Mouse (Mus musculus) CH12.LX (cell line): ENCODE measurements around the gene Ncan. TPM values are rescaled to one million over a fixed set of nuclear protein-coding genes. Genes with fewer than 3 reads are reported as not detected.

ENCODE experiments used
- DNase-seq: peaks from one replicate; pipeline ENCODE4 v3.0.0-alpha.2; 2013; ENCODE audit errors: extremely low read depth
- H3K27ac ChIP-seq: 2 replicates; pipeline ENCODE4 v1.5.1; 2012; ENCODE audit warnings: low read depth, mild to moderate bottlenecking, control low read depth, moderate library complexity; ENCODE audit not compliant: insufficient read depth
- H3K27me3 ChIP-seq: replicated peaks from 2 replicates; pipeline ENCODE3; 2012; ENCODE audit warnings: inconsistent platforms
- H3K36me3 ChIP-seq, 2 experiments: replicated peaks in 1 of 2; 2 replicates each; pipeline versions ENCODE3 to v1.6.1; 2012; ENCODE audit warnings: inconsistent platforms in 1 of 2, low read length in 1 of 2, mild to moderate bottlenecking in 1 of 2, mixed read lengths in 1 of 2, moderate library complexity in 1 of 2; ENCODE audit not compliant: control insufficient read depth in 1 of 2, insufficient read depth in 1 of 2
- H3K4me1 ChIP-seq, 2 experiments: 2 replicates each; pipeline ENCODE4 v1.6.1; 2012; ENCODE audit warnings: inconsistent platforms in 1 of 2, moderate library complexity in 1 of 2; ENCODE audit not compliant: insufficient read depth in 2 of 2, control insufficient read depth in 1 of 2
- H3K4me2 ChIP-seq: 2 replicates; pipeline ENCODE4 v1.6.1; 2012; ENCODE audit warnings: low read depth, mild to moderate bottlenecking, control low read depth; ENCODE audit not compliant: poor library complexity, insufficient read depth, severe bottlenecking
- H3K4me3 ChIP-seq, 3 experiments: fragments of 150-350 bp in 1 of 3; sonication (generic) in 1 of 3; replicated peaks in 1 of 3; 2 replicates each; pipeline versions ENCODE3 to v1.5.1; 2011 to 2012; ENCODE audit warnings: low read depth in 2 of 3, low read length in 2 of 3, mild to moderate bottlenecking in 2 of 3, moderate library complexity in 2 of 3, control low read depth in 1 of 3, improper control_type of control experiment in 1 of 3, inconsistent platforms in 1 of 3, mixed read lengths in 1 of 3; ENCODE audit not compliant: poor library complexity in 1 of 3
- H3K79me2 ChIP-seq: replicated peaks from 2 replicates; pipeline ENCODE4 v1.6.1; 2012; ENCODE audit warnings: mild to moderate bottlenecking, moderate library complexity; ENCODE audit not compliant: control insufficient read depth, poor library complexity, insufficient read depth, severe bottlenecking; ENCODE audit errors: extremely low read depth
- H3K9ac ChIP-seq: 2 replicates; pipeline ENCODE4 v1.6.1; 2012; ENCODE audit warnings: low read depth, mild to moderate bottlenecking, control low read depth, moderate library complexity; ENCODE audit not compliant: insufficient read depth
- H3K9me3 ChIP-seq: replicated peaks from 2 replicates; pipeline ENCODE3; 2012; ENCODE audit warnings: low read length, inconsistent platforms, mixed read lengths
- BHLHE40 ChIP-seq: IDR thresholded peaks from 2 replicates; pipeline ENCODE4 v1.6.1; 2011; ENCODE audit warnings: mild to moderate bottlenecking, low read depth, low read length, improper control_type of control experiment
- CHD1 ChIP-seq: IDR thresholded peaks from 2 replicates; pipeline ENCODE4 v1.6.1; 2012; ENCODE audit warnings: low read depth, low read length, improper control_type of control experiment, inconsistent platforms
- CHD2 ChIP-seq: IDR thresholded peaks from 2 replicates; pipeline ENCODE4 v1.6.1; 2011; ENCODE audit warnings: low read length, improper control_type of control experiment
- CTCF ChIP-seq, 2 experiments: IDR thresholded peaks in 1 of 2; conservative IDR thresholded peaks in 1 of 2; 2 replicates each; pipeline ENCODE4 v1.5.1; 2011 to 2012; ENCODE audit warnings: low read depth in 2 of 2, low read length in 2 of 2, improper control_type of control experiment in 1 of 2, inconsistent platforms in 1 of 2, mild to moderate bottlenecking in 1 of 2, moderate library complexity in 1 of 2
- E2F4 ChIP-seq: IDR thresholded peaks from 2 replicates; pipeline ENCODE4 v1.6.1; 2011; ENCODE audit warnings: low read depth, low read length, improper control_type of control experiment; ENCODE audit not compliant: insufficient replicate concordance
- EP300 ChIP-seq: IDR thresholded peaks from 2 replicates; pipeline ENCODE4 v1.6.1; 2011; ENCODE audit warnings: low read length, improper control_type of control experiment
- ETS1 ChIP-seq: conservative IDR thresholded peaks from 2 replicates; pipeline ENCODE4 v1.6.1; 2012; ENCODE audit warnings: low read depth, mild to moderate bottlenecking, inconsistent platforms, low read length, improper control_type of control experiment, moderate library complexity
- GABPA ChIP-seq: IDR thresholded peaks from 2 replicates; pipeline ENCODE4 v1.6.1; 2012; ENCODE audit warnings: low read depth, low read length, improper control_type of control experiment, inconsistent platforms; ENCODE audit not compliant: insufficient replicate concordance
- IRF4 ChIP-seq: IDR thresholded peaks from 2 replicates; pipeline ENCODE4 v1.6.1; 2014; ENCODE audit warnings: low read depth, mild to moderate bottlenecking, inconsistent platforms, low read length, improper control_type of control experiment
- KAT2A ChIP-seq: IDR thresholded peaks from 2 replicates; pipeline ENCODE4 v1.6.1; 2012; ENCODE audit warnings: low read length, improper control_type of control experiment, inconsistent platforms; ENCODE audit not compliant: insufficient replicate concordance
- MAFK ChIP-seq: IDR thresholded peaks from 2 replicates; pipeline ENCODE4 v1.6.1; 2011; ENCODE audit warnings: low read length, improper control_type of control experiment; ENCODE audit not compliant: insufficient replicate concordance
- MAX ChIP-seq: IDR thresholded peaks from 2 replicates; pipeline ENCODE4 v1.6.1; 2011; ENCODE audit warnings: low read length, improper control_type of control experiment
- MAZ ChIP-seq: IDR thresholded peaks from 2 replicates; pipeline ENCODE4 v1.6.1; 2012; ENCODE audit warnings: low read depth, mild to moderate bottlenecking, inconsistent platforms, low read length, improper control_type of control experiment, moderate library complexity
- MEF2A ChIP-seq: IDR thresholded peaks from 2 replicates; pipeline ENCODE4 v1.6.1; 2014; ENCODE audit warnings: low read depth, mild to moderate bottlenecking, inconsistent platforms, low read length, improper control_type of control experiment, borderline replicate concordance
- NELFE ChIP-seq: IDR thresholded peaks from 2 replicates; pipeline ENCODE4 v1.6.1; 2011; ENCODE audit warnings: low read depth, low read length, improper control_type of control experiment
- NRF1 ChIP-seq: IDR thresholded peaks from 2 replicates; pipeline ENCODE4 v1.6.1; 2014; ENCODE audit warnings: low read depth, mild to moderate bottlenecking, inconsistent platforms, low read length, improper control_type of control experiment, moderate library complexity
- PAX5 ChIP-seq: IDR thresholded peaks from 2 replicates; pipeline ENCODE4 v1.6.1; 2012; ENCODE audit warnings: low read length, inconsistent platforms, mixed read lengths
- POLR2AphosphoS2 ChIP-seq: IDR thresholded peaks from 2 replicates; pipeline ENCODE4 v1.6.1; 2011; ENCODE audit warnings: low read depth, low read length, improper control_type of control experiment
- SIN3A ChIP-seq: IDR thresholded peaks from 2 replicates; pipeline ENCODE4 v1.6.1; 2012; ENCODE audit warnings: low read length, improper control_type of control experiment, inconsistent platforms
- TBP ChIP-seq: conservative IDR thresholded peaks from 2 replicates; pipeline ENCODE4 v1.6.1; 2011; ENCODE audit warnings: low read depth, low read length, improper control_type of control experiment
- UBTF ChIP-seq: IDR thresholded peaks from 2 replicates; pipeline ENCODE4 v1.6.1; 2012; ENCODE audit warnings: low read depth, mild to moderate bottlenecking, inconsistent platforms, low read length, improper control_type of control experiment, moderate library complexity
- USF2 ChIP-seq: conservative IDR thresholded peaks from 2 replicates; pipeline ENCODE4 v1.6.1; 2011; ENCODE audit warnings: low read depth, low read length, improper control_type of control experiment
- dilution Hi-C: fragments of 300-500 bp; cut with MboI; formaldehyde crosslinking; loops from 2 replicates; pipeline ENCODE4 v1.14.3; 2020; ENCODE audit warnings: low sequenced_read_pairs; ENCODE audit not compliant: extremely low pct_unique_long_range_greater_than_20kb, extremely low pct_ligation_motif_present
- in situ Hi-C: fragments of 300-500 bp; cut with MboI; formaldehyde crosslinking; loops from 3 replicates; pipeline ENCODE4 v1.14.3; 2019; ENCODE audit warnings: low sequenced_read_pairs, low pct_ligation_motif_present, low pct_unique_long_range_greater_than_20kb, mixed read lengths
- polyA plus RNA-seq: library from polyadenylated mRNA; unstranded; fragments of >175 nt; gene quantifications from 2 replicates; pipeline ENCODE4 v1.2.1, GENCODE M21; 2012; ENCODE audit warnings: low read depth; ENCODE audit not compliant: insufficient read length
- total RNA-seq, 2 experiments: library from RNA; depleted of rRNA; stranded (reverse); fragments of 300-350 nt in 1 of 2; fragments of >200 nt in 1 of 2; gene quantifications; 2 replicates each; pipeline ENCODE4 v1.2.3; 2012 to 2014

Gene Ncan
- total and polyA plus RNA-seq, 3 experiments, result 2.1 to 6.0 (median 3.9) TPM

DNA sequence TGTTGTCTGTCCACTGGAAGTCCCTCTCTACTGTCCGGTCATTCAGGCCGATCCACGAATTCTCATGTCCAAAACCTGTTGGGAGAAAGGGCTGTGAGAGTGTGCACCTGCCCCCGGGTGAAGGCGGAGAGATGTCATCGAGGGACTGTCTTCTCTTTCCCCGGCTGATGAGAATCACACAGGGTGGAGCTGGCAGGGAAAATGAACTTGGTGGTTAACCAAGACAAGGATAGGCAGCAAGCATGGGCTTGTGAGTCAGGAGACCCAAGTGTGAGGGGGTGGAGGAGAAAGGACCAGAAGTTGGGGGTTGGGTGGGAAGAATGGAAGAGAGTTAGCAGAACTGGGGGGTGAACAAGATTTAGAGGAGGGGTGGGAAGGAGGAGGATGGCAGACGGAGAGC, 20.4 kb downstream of the Ncan start:
- in situ Hi-C loops, result no loop called here
- TF ChIP-seq ETS1 (no peak), UBTF (no peak), CTCF (conservative IDR thresholded peaks at IDR 0.05 in 1 of 2, IDR thresholded peaks at IDR 0.05 in 1 of 2; ENCODE audit: low read depth in 2 of 2, low read length in 2 of 2) (no peak), POLR2AphosphoS2 (no peak), SIN3A (no peak)
- no peak overlapping the region for H3K4me2 ChIP-seq
- H3K9ac ChIP-seq, result no peak overlapping the region
- H3K27me3 ChIP-seq, result no peaks in the 10 kb centered on the region
- no peak overlapping the region for H3K27ac ChIP-seq
- H3K79me2 ChIP-seq, result no peaks in the 10 kb centered on the region
- DNase-seq, result no peak
- dilution Hi-C loops, result no loop called here
- H3K36me3 ChIP-seq, result peaks cover 2 to 79% of the 10 kb centered on the region in 2 experiments
- no peaks in the 10 kb centered on the region for H3K9me3 ChIP-seq
- peaks cover 0 to 13% of the 10 kb centered on the region in 2 experiments; a peak in 2 of 4 replicates for H3K4me1 ChIP-seq
- H3K4me3 ChIP-seq, result no peak overlapping the region

DNA sequence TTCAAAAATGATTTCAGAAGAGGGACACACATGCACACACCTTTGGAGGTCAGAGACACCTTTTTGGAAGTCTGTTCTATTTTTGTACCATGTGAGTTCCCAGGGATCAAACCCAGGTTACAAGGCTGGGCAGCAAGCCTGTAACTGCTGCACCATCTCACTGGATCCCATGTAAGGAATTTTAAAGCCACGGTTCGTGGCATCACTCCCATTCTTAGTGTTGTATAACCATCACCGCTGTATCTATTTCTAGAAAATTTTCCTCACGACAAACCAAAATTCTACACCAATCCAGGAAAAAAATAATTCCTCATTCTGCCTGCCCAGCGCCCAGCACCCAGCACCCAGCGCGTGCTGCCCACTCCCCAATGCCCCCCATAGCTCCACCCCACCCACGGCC, 21.4 kb downstream of the Ncan start:
- DNase-seq, result no peak
- Histone ChIP-seq H3K27me3 (no peaks in the 10 kb centered on the region), H3K27ac (no peak overlapping the region), H3K79me2 (no peaks in the 10 kb centered on the region), H3K4me3 (no peak overlapping the region), H3K36me3 (peaks cover 2 to 85% of the 10 kb centered on the region in 2 experiments), H3K9me3 (no peaks in the 10 kb centered on the region), H3K9ac (no peak overlapping the region), H3K4me2 (no peak overlapping the region), H3K4me1 (peaks cover 0 to 3% of the 10 kb centered on the region in 2 experiments; a peak in 2 of 4 replicates)
- dilution Hi-C loops, result no loop called here
- no peak for TF ChIP-seq GABPA
- TF ChIP-seq MAFK, result no peak
- no peak for TF ChIP-seq IRF4
- TF ChIP-seq E2F4, result no peak
- no peak for TF ChIP-seq CHD1
- TF ChIP-seq MAX, result no peak
- TF ChIP-seq CTCF (conservative IDR thresholded peaks at IDR 0.05 in 1 of 2, IDR thresholded peaks at IDR 0.05 in 1 of 2; ENCODE audit: low read depth in 2 of 2, low read length in 2 of 2), result no peak
- TF ChIP-seq USF2, result no peak
- TF ChIP-seq TBP, result no peak
- TF ChIP-seq NRF1, result no peak
- TF ChIP-seq NELFE, result no peak
- no peak for TF ChIP-seq UBTF
- in situ Hi-C loops, result no loop called here

DNA sequence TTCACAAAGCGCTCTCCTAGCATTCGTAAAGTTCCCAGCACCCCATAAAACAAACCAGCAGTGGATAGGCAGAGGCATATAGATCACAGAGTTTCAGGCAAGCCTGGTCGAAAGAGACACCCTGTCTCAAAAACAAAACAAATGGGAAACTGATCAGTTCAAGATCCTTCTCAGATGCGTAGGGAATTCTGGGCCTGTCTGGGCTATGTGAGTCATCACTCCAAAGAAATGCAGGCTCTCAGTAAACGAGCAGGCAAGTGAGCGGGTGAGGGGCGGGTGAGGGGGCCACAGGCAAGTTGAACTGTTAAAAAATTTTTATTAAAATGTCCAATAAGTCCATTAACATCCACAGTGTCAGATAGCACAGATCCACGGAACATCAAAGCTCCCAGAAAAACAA, 27.9 kb downstream of the Ncan start:
- in situ Hi-C loops, result no loop called here
- no peak overlapping the region for H3K4me2 ChIP-seq

More for the DNA sequence above, 27.9 kb downstream of the Ncan start:
- no peaks in the 10 kb centered on the region for H3K27me3 ChIP-seq
- no peak for TF ChIP-seq NRF1
- no peak for TF ChIP-seq CHD2
- no peak for TF ChIP-seq SIN3A
- no peak for TF ChIP-seq USF2
- no peak for TF ChIP-seq MAZ
- TF ChIP-seq CHD1, result no peak
- no peak for TF ChIP-seq EP300
- no peak for TF ChIP-seq KAT2A
- TF ChIP-seq MEF2A, result no peak
- no peak for TF ChIP-seq ETS1
- no peak for TF ChIP-seq PAX5
- TF ChIP-seq BHLHE40, result no peak
- TF ChIP-seq, all 38 proteins: peak for 0
- Histone ChIP-seq H3K4me3 (no peak overlapping the region), H3K36me3 (peaks cover 2 to 50% of the 10 kb centered on the region in 2 experiments), H3K9ac (no peak overlapping the region), H3K27ac (no peak overlapping the region), H3K4me1 (no peaks in the 10 kb centered on the region), H3K79me2 (no peaks in the 10 kb centered on the region), H3K9me3 (peaks cover 2% of the 10 kb centered on the region)
- DNase-seq, result no peak
- dilution Hi-C loops, result no loop called here
